Mouse (Mus musculus): ENCODE measurements around the gene Astn2.

GRCm38 (mm10) chr4:66306377-66306776 lies 98.0 kb downstream of the Astn2 start:
- TF ChIP-seq CTCF (IDR thresholded peaks at IDR 0.05) (no peak), POLR2A (IDR thresholded peaks at IDR 0.05; ENCODE audit: insufficient read depth, low read depth, low read length) (no peak), EP300 (IDR thresholded peaks at IDR 0.05; ENCODE audit: insufficient read depth, low read depth, low read length) (no peak)

All from heart, adult 2 months (tissue).